Mouse (Mus musculus): ENCODE data around the gene Kdm7a.

DNA sequence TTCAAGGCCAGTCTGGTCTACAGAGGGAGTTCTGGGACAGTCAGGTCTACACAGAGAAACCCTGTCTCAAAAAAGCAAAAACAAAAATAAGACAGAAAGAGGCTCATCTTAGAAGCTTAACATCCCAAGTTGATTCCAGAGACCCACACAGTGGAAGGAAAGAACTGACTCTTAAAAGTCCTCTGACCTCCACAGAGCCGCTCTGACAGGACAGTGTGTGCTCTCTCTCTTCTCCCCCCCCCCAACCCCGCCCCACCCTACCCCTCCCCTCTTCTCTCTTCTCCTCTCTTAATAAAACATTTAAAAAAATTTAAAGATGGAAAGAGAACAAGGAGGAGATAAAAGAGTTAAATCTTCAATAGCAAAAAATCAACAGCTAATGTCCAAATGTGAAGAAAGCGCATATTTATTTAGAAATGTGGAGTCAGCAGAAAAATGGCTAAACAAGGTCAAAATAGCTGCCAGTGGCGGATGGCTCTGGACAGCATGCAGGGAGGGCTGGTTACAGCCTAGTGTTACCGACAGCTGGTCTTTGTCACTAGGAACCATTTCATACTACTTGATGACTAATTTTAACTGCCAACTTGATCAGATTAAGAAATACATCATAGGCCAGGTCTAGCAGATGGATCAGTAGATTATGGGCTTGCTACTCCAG is 8.5 kb upstream of the Kdm7a start:
- no peak for TF ChIP-seq CTCF (conservative IDR thresholded peaks at IDR 0.05; ENCODE audit: low read length)
- TF ChIP-seq NANOG (IDR thresholded peaks at IDR 0.05; ENCODE audit: borderline replicate concordance, low read length) = no peak
